Mouse (Mus musculus) MEL (cell line): Measurements from ENCODE around the gene Slc46a3. TPM values are rescaled to one million over a fixed set of nuclear protein-coding genes. Genes with fewer than 3 reads are reported as not detected.

ENCODE experiments used
- DNase-seq: peaks from one replicate; pipeline ENCODE4 v3.0.0; 2011; ENCODE audit warnings: low read depth, low spot score
- H3K27ac ChIP-seq: 2 replicates; pipeline ENCODE4 v1.5.1; 2012; ENCODE audit warnings: low read depth, mild to moderate bottlenecking, control low read depth, low read length, moderate library complexity; ENCODE audit not compliant: control insufficient read depth
- H3K27me3 ChIP-seq, 2 experiments: fragments of 150-350 bp in 1 of 2; sonication (generic) in 1 of 2; 2 replicates each; pipeline ENCODE4 v1.6.1; 2012; ENCODE audit warnings: low read length in 2 of 2, mild to moderate bottlenecking in 2 of 2, improper control_type of control experiment in 1 of 2, moderate library complexity in 1 of 2; ENCODE audit not compliant: insufficient read depth in 2 of 2, control insufficient read depth in 1 of 2
- H3K36me3 ChIP-seq, 2 experiments: 2 replicates each; pipeline ENCODE4 v1.6.1; 2012 to 2014; ENCODE audit warnings: low read length in 2 of 2, improper control_type of control experiment in 1 of 2, inconsistent platforms in 1 of 2, mild to moderate bottlenecking in 1 of 2; ENCODE audit not compliant: insufficient read depth in 2 of 2, control insufficient read depth in 1 of 2
- H3K4me1 ChIP-seq, 2 experiments: fragments of 150-350 bp in 1 of 2; sonication (generic) in 1 of 2; 2 replicates each; pipeline ENCODE4 v1.6.1; 2012; ENCODE audit warnings: low read length in 2 of 2, improper control_type of control experiment in 1 of 2, mild to moderate bottlenecking in 1 of 2; ENCODE audit not compliant: insufficient read depth in 2 of 2, control insufficient read depth in 1 of 2
- H3K4me3 ChIP-seq, 2 experiments: fragments of 150-350 bp in 1 of 2; sonication (generic) in 1 of 2; 2 replicates each; pipeline ENCODE4 v1.5.1; 2012; ENCODE audit warnings: low read depth in 2 of 2, low read length in 2 of 2, mild to moderate bottlenecking in 2 of 2, moderate library complexity in 2 of 2, control low read depth in 1 of 2, improper control_type of control experiment in 1 of 2; ENCODE audit not compliant: control insufficient read depth in 1 of 2, insufficient read depth in 1 of 2
- H3K79me2 ChIP-seq: 2 replicates; pipeline ENCODE4 v1.6.1; 2012; ENCODE audit warnings: mild to moderate bottlenecking, low read length, moderate library complexity; ENCODE audit not compliant: control insufficient read depth, poor library complexity, insufficient read depth
- H3K9ac ChIP-seq: 2 replicates; pipeline ENCODE4 v1.6.1; 2012; ENCODE audit warnings: low read depth, mild to moderate bottlenecking, control low read depth, low read length, moderate library complexity; ENCODE audit not compliant: control insufficient read depth, poor library complexity, severe bottlenecking
- H3K9me3 ChIP-seq: fragments of 150-350 bp; sonication (generic); replicated peaks from 2 replicates; pipeline ENCODE4 v1.6.1; 2012; ENCODE audit warnings: mild to moderate bottlenecking, low read length, improper control_type of control experiment, moderate library complexity; ENCODE audit not compliant: insufficient read depth
- ETS1 ChIP-seq: IDR thresholded peaks from 2 replicates; pipeline ENCODE4 v1.6.1; 2012; ENCODE audit warnings: low read depth, mild to moderate bottlenecking, inconsistent platforms, low read length, improper control_type of control experiment, moderate library complexity
- GABPA ChIP-seq: IDR thresholded peaks from 2 replicates; pipeline ENCODE4 v1.6.1; 2012; ENCODE audit warnings: low read depth, mild to moderate bottlenecking, inconsistent platforms, low read length, improper control_type of control experiment, moderate library complexity
- MAFK ChIP-seq: IDR thresholded peaks from 2 replicates; pipeline ENCODE4 v1.6.1; 2011; ENCODE audit warnings: low read depth, mild to moderate bottlenecking, low read length, improper control_type of control experiment, borderline replicate concordance
- MAX ChIP-seq: IDR thresholded peaks from 2 replicates; pipeline ENCODE4 v1.6.1; 2011; ENCODE audit warnings: low read length, improper control_type of control experiment
- MYC ChIP-seq: IDR thresholded peaks from 2 replicates; pipeline ENCODE4 v1.6.1; 2011; ENCODE audit warnings: low read depth, mild to moderate bottlenecking, low read length, improper control_type of control experiment, moderate library complexity
- POLR2AphosphoS2 ChIP-seq: IDR thresholded peaks from 2 replicates; pipeline ENCODE4 v1.6.1; 2011; ENCODE audit warnings: low read length, improper control_type of control experiment
- RAD21 ChIP-seq: IDR thresholded peaks from 2 replicates; pipeline ENCODE4 v1.6.1; 2011; ENCODE audit warnings: mild to moderate bottlenecking, low read depth, low read length, improper control_type of control experiment
- SIN3A ChIP-seq: IDR thresholded peaks from 2 replicates; pipeline ENCODE4 v1.6.1; 2012; ENCODE audit warnings: low read length, improper control_type of control experiment, inconsistent platforms
- ZC3H11A ChIP-seq: IDR thresholded peaks from 2 replicates; pipeline ENCODE4 v1.6.1; 2012; ENCODE audit warnings: low read depth, mild to moderate bottlenecking, inconsistent platforms, low read length, improper control_type of control experiment
- ZNF384 ChIP-seq: IDR thresholded peaks from 2 replicates; pipeline ENCODE4 v1.6.1; 2012; ENCODE audit warnings: low read depth, mild to moderate bottlenecking, inconsistent platforms, low read length, improper control_type of control experiment
- polyA plus RNA-seq, 2 experiments: library from polyadenylated mRNA; stranded (reverse) in 1 of 2; unstranded in 1 of 2; fragments of >175 nt in 1 of 2; fragments of >200 nt in 1 of 2; gene quantifications; 2 replicates each; pipeline versions ENCODE4 v1.2.1 to v1.2.4; 2012; ENCODE audit warnings: low replicate concordance in 2 of 2, low read depth in 1 of 2; ENCODE audit not compliant: insufficient read length in 2 of 2, insufficient read depth in 1 of 2, missing spikeins in 1 of 2
- total RNA-seq: library from RNA; depleted of rRNA; stranded (reverse); fragments of 300-350 nt; gene quantifications from 2 replicates; pipeline ENCODE4 v1.2.3, GENCODE M21; 2012

Gene Slc46a3
- total and polyA plus RNA-seq, 3 experiments: 3.0 to 7.7 TPM; not detected in 1

DNA sequence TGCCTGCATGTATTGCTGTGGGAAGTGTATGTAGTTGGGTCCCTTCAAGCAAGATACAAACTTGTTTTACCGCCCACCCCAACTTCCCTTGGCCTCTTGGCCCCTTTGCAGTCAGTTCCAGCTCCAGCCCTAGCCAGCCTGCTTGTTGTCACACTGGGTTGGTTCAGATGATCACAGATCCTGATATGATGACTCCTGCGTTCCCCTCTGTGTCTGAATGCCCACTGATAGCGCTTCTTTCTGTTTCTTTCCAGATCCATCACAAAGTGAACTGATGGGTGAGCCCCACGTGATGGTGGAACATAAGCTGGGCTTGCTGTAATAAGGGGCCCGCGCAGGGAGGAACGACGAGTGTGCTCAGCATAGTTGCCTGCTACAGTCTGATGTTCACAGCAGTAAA is 19.4 kb downstream of the Slc46a3 start:
- no peaks in the 10 kb centered on the region for H3K9me3 ChIP-seq
- no peak overlapping the region for H3K9ac ChIP-seq
- no peak for DNase-seq
- H3K36me3 ChIP-seq: peaks cover 0 to 14% of the 10 kb centered on the region in 2 experiments; a peak in 2 of 4 replicates
- H3K27me3 ChIP-seq: no peaks in the 10 kb centered on the region
- H3K79me2 ChIP-seq: no peaks in the 10 kb centered on the region
- H3K4me1 ChIP-seq: no peaks in the 10 kb centered on the region
- TF ChIP-seq ZC3H11A (no peak), MAX (no peak)
- no peak overlapping the region for H3K27ac ChIP-seq
- H3K4me3 ChIP-seq: no peak overlapping the region

DNA sequence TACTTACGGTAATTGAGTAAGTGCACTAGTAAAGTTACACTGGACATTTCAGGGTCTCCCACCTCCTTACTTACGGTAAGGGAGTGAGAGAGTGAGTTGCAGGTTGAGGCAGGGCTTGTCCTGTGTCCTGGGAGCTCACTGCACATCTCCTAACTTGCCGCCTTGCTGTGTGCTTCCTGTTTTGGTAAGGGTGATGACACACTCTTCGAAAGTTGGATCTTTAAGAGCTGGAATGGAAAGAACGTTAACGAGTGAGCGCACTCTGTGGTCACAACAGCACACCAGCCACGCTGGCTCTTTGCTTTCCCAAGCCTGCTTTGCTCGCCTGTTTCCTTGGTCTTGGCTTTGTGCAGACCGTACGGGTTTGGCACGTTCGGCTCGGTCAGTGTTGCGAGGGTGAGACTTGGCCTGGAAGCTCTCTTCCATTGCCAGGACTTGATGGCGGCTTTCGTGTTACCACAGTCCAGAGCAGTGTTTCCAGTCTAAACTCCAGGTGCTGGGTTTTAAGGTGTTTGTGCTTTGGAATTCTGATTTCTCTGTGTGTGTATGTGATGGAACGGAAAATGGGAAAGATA is 20.0 kb downstream of the Slc46a3 start:
- no peaks in the 10 kb centered on the region for H3K9me3 ChIP-seq
- no peak overlapping the region for H3K27ac ChIP-seq
- no peaks in the 10 kb centered on the region for H3K79me2 ChIP-seq
- H3K4me3 ChIP-seq: no peak overlapping the region
- DNase-seq: no peak
- H3K4me1 ChIP-seq: no peaks in the 10 kb centered on the region
- H3K27me3 ChIP-seq: no peaks in the 10 kb centered on the region
- H3K9ac ChIP-seq: no peak overlapping the region
- peaks cover 0 to 17% of the 10 kb centered on the region in 2 experiments; a peak in 2 of 4 replicates for H3K36me3 ChIP-seq
- no peak for TF ChIP-seq ETS1
- TF ChIP-seq MAFK: no peak
- no peak for TF ChIP-seq GABPA
- TF ChIP-seq RAD21: no peak
- no peak for TF ChIP-seq SIN3A
- no peak for TF ChIP-seq MYC
- no peak for TF ChIP-seq POLR2AphosphoS2

DNA sequence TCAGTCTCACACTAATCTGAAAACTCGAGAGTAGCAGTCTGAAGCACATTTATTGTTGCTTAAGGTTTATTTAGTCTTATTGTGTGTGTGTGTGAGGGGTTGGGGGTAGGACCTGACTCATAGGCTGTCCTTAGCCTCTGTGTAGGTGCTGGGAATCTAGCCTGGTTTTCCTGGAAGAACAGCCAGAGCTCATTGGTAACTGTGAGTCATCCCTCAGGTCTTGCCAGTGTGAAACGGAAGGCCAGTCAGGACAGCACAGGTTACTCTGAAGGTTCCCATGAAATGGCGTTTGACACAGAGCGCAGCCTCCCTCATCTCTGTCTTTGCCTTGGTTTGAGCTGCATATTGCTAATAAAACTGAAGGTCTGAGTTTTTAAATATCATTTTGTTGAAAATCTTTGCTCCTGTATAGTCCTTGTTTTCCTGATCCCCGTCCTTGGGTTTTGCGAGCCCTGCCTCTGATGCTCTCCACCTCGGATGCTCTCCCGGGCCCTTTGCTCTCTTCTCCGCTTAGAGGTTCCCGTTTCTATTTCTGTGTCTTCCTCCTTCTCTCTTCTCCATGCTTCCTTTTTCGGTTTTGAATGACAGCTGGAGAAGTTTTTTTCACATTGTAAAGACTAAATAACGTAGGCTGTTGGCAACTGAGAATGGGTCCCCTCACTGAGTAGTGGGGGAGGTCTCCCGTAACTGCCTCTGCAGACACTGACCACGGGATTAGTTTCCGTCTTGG is 23.4 kb downstream of the Slc46a3 start:
- Histone ChIP-seq H3K4me1 (no peaks in the 10 kb centered on the region), H3K9ac (no peak overlapping the region), H3K9me3 (no peaks in the 10 kb centered on the region), H3K4me3 (no peak overlapping the region), H3K79me2 (peaks cover 7% of the 10 kb centered on the region; the same call in 1 of the 2 replicates), H3K36me3 (peaks cover 0 to 30% of the 10 kb centered on the region in 2 experiments; a peak in 2 of 4 replicates), H3K27me3 (no peaks in the 10 kb centered on the region), H3K27ac (no peak overlapping the region)
- no peak for TF ChIP-seq ZNF384
- no peak for DNase-seq
